Comparison of ENCODE assay signal across 24 mouse cellular contexts in the genomic region with DNA sequence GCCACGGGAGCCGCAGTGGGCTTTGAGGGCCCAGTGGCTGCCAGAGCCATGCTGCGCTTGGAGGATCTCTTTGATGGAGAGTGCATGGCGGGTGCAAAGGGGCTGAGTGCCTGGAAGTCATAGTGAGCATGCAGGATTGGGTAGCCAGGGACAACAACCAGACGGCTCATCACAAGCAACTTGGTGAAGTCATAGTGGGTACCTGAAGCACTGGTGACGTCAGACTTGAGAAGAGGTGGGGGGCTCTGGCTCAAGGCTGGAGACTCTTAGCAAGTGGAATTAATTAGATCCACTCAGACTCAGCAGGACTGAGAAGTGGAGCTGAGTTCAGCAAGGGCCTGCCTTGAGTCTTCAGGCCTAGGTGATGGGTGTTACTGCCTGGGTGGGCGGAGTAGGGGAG. TPM values are rescaled to one million over a fixed set of nuclear protein-coding genes. Genes with fewer than 3 reads are reported as not detected.
"Had no signal": no experiment of that assay in that cellular context is flagged by ENCODE, and none has a peak within 500 bp of the region (broad histone marks: within the 10 kb centered on the region; RNA-seq: fewer than 3 reads in every experiment).

A gene (minus strand): TSS at position 101 of the 400 bp plus-strand sequence.

- ATAC-seq: liver, embryonic 12.5 days had no signal

- DNase-seq: kidney, adult 11 months; kidney, adult 8-10 months; kidney, postnatal 10 days; kidney, postnatal 36 days; layer of hippocampus, postnatal 36 days; liver; lung, adult 18-20 months; lung, postnatal 36 days; midbrain, embryonic 14.5 days; thymus, postnatal 25 days had no signal

- H3K9me3 ChIP-seq: kidney, embryonic 15.5 days; limb, embryonic 13.5 days; liver, embryonic 12.5 days; liver, embryonic 15.5 days; lung, embryonic 15.5 days; megakaryocyte, embryonic 14.5 days; midbrain, embryonic 10.5 days had no signal

- H3K27me3 ChIP-seq: kidney, embryonic 15.5 days; limb, embryonic 13.5 days; liver, embryonic 12.5 days; liver, embryonic 15.5 days; lung, embryonic 15.5 days had no signal

- H3K4me3 ChIP-seq: kidney, embryonic 15.5 days; left cerebral cortex, adult 2 months; limb, embryonic 13.5 days; liver, embryonic 12.5 days; liver, embryonic 15.5 days; lung, embryonic 15.5 days; midbrain, embryonic 10.5 days had no signal

- H3K27ac ChIP-seq: kidney, embryonic 15.5 days; left cerebral cortex, adult 2 months; limb, embryonic 13.5 days; liver, embryonic 12.5 days; liver, embryonic 15.5 days; lung, embryonic 15.5 days; midbrain, embryonic 10.5 days had no signal

- H3K4me2 ChIP-seq: kidney, embryonic 15.5 days; limb, embryonic 13.5 days; liver, embryonic 12.5 days; liver, embryonic 15.5 days; lung, embryonic 15.5 days had no signal

- H3K9ac ChIP-seq: kidney, embryonic 15.5 days; limb, embryonic 13.5 days; liver, embryonic 12.5 days; liver, embryonic 15.5 days; lung, embryonic 15.5 days had no signal

- H3K36me3 ChIP-seq: liver, embryonic 15.5 days had no signal

RNA-seq across cellular contexts. Expression of the gene that starts here (rescaled TPM):
- total RNA-seq: layer of hippocampus, adult 8-10 months; layer of hippocampus, postnatal 10 days; layer of hippocampus, postnatal 36 days; left cerebral cortex, adult 2 months; left cerebral cortex, postnatal 10 days; left cerebral cortex, postnatal 36 days had no signal
- polyA plus RNA-seq: liver, embryonic 15.5 days; small intestine, adult 2 months; spleen, adult 2 months had no signal
